Mouse (Mus musculus) liver, embryonic 16.5 days (tissue): Measurements from ENCODE around the gene Fbxw7. TPM values are rescaled to one million over a fixed set of nuclear protein-coding genes. Genes with fewer than 3 reads are reported as not detected.
A peak's percentile ranks its signal among the peaks of the same experiment; 100 is the strongest.

ENCODE experiments used
- ATAC-seq: fragments of 200-750 bp; cut with Nextera tagmentation; 2 replicates; pipeline ENCODE4 v1.8.0; 2017; ENCODE audit warnings: low read depth, mild to moderate bottlenecking, moderate number of reproducible peaks, moderate library complexity
- H3K27ac ChIP-seq: fragments of 300-500 bp; sonication (generic); 2 replicates; pipeline ENCODE4 v1.5.1; 2014; ENCODE audit warnings: mild to moderate bottlenecking, low read length
- H3K27me3 ChIP-seq: fragments of 300-500 bp; sonication (generic); 2 replicates; pipeline ENCODE4 v1.6.1; 2014; ENCODE audit warnings: low read depth, low read length, mixed read lengths; ENCODE audit not compliant: control insufficient read depth, insufficient read depth
- H3K36me3 ChIP-seq: fragments of 300-500 bp; sonication (generic); 2 replicates; pipeline ENCODE4 v1.6.1; 2014; ENCODE audit warnings: mild to moderate bottlenecking; ENCODE audit not compliant: control insufficient read depth, insufficient read depth
- H3K4me1 ChIP-seq: fragments of 300-500 bp; sonication (generic); 2 replicates; pipeline ENCODE4 v1.6.1; 2014; ENCODE audit warnings: low read depth, low read length, mixed read lengths; ENCODE audit not compliant: control insufficient read depth
- H3K4me2 ChIP-seq: fragments of 300-500 bp; sonication (generic); 2 replicates; pipeline ENCODE4 v1.6.1; 2014; ENCODE audit warnings: low read depth, low read length, mixed read lengths
- H3K4me3 ChIP-seq: fragments of 300-500 bp; sonication (generic); 2 replicates; pipeline ENCODE4 v1.5.1; 2014; ENCODE audit warnings: low read depth, mild to moderate bottlenecking, low read length
- H3K9ac ChIP-seq: fragments of 300-500 bp; sonication (generic); 2 replicates; pipeline ENCODE4 v1.6.1; 2014; ENCODE audit warnings: low read depth, low read length
- H3K9me3 ChIP-seq: fragments of 300-500 bp; sonication (generic); replicated peaks from 2 replicates; pipeline ENCODE4 v1.6.1; 2016; ENCODE audit warnings: low read length; ENCODE audit not compliant: control insufficient read depth
- WGBS: fragments of 180-500 bp; shearing (Covaris S2); extraction: QIAGEN DNeasy Blood & Tissue Kit; methylation state at CpG from one replicate; pipeline ENCODE4 v1.1.7; 2014; ENCODE audit not compliant: insufficient replicate concordance; 5-methylcytosine and 5-hydroxymethylcytosine counted together
- polyA plus RNA-seq: library from polyadenylated mRNA; unstranded; fragments of >200 nt; fragmentation: Nextera tagmentation; extraction: Ambion mirVana; gene quantifications from 2 replicates; pipeline ENCODE4 v1.2.1, GENCODE M21; 2015

Fbxw7 gene
- polyA plus RNA-seq, 1 experiment from 2014 or later = 2.8 TPM

GRCm38 (mm10) chr3:84883817-84884483 is 68.9 kb downstream of the Fbxw7 start:
- Histone ChIP-seq H3K4me1 (no peaks in the 10 kb centered on the region; the same call in 1 of the 2 replicates), H3K4me3 (no peak overlapping the region), H3K27ac (no peak overlapping the region), H3K9me3 (no peaks in the 10 kb centered on the region), H3K36me3 (no peaks in the 10 kb centered on the region), H3K9ac (no peak overlapping the region), H3K4me2 (no peak overlapping the region), H3K27me3 (no peaks in the 10 kb centered on the region)
- peak; percentile 59 for ATAC-seq
- WGBS = 24% methylated on average over 11 of the region's 11 CpGs

GRCm38 (mm10) chr3:84889648-84890047 is 74.6 kb downstream of the Fbxw7 start:
- no peak for ATAC-seq
- WGBS = 31% methylated on average over 1 of the region's 1 CpGs
- Histone ChIP-seq H3K9ac (no peak overlapping the region), H3K27me3 (no peaks in the 10 kb centered on the region), H3K4me1 (no peaks in the 10 kb centered on the region), H3K9me3 (no peaks in the 10 kb centered on the region), H3K27ac (no peak overlapping the region), H3K36me3 (no peaks in the 10 kb centered on the region), H3K4me3 (no peak overlapping the region), H3K4me2 (no peak overlapping the region)

GRCm38 (mm10) chr3:84890983-84891382 is 75.9 kb downstream of the Fbxw7 start:
- H3K4me2 ChIP-seq = no peak overlapping the region
- H3K27ac ChIP-seq = no peak overlapping the region
- H3K4me1 ChIP-seq = no peaks in the 10 kb centered on the region
- H3K9ac ChIP-seq = no peak overlapping the region
- H3K4me3 ChIP-seq = no peak overlapping the region
- H3K9me3 ChIP-seq = no peaks in the 10 kb centered on the region
- ATAC-seq = no peak
- H3K27me3 ChIP-seq = no peaks in the 10 kb centered on the region
- 70% methylated on average over 5 of the region's 5 CpGs for WGBS
- no peaks in the 10 kb centered on the region for H3K36me3 ChIP-seq

GRCm38 (mm10) chr3:84897952-84898351 is 82.9 kb downstream of the Fbxw7 start:
- no peaks in the 10 kb centered on the region for H3K4me1 ChIP-seq
- H3K36me3 ChIP-seq = no peaks in the 10 kb centered on the region
- no peak overlapping the region for H3K9ac ChIP-seq
- H3K4me2 ChIP-seq = no peak overlapping the region
- H3K4me3 ChIP-seq = no peak overlapping the region
- ATAC-seq = no peak
- WGBS = 71% methylated on average over 8 of the region's 8 CpGs
- no peaks in the 10 kb centered on the region for H3K27me3 ChIP-seq
- H3K9me3 ChIP-seq = no peaks in the 10 kb centered on the region
- no peak overlapping the region for H3K27ac ChIP-seq

- 12% methylated on average over 1 of the region's 1 CpGs for WGBS
- no peaks in the 10 kb centered on the region for H3K4me1 ChIP-seq
- no peak overlapping the region for H3K27ac ChIP-seq
- no peak overlapping the region for H3K9ac ChIP-seq
- no peak overlapping the region for H3K4me2 ChIP-seq
- ATAC-seq = no peak
- no peaks in the 10 kb centered on the region for H3K36me3 ChIP-seq
- no peaks in the 10 kb centered on the region for H3K27me3 ChIP-seq
- no peak overlapping the region for H3K4me3 ChIP-seq
- H3K9me3 ChIP-seq = no peaks in the 10 kb centered on the region
Observed at GRCm38 (mm10) chr3:84906528-84906927, 91.5 kb downstream of the Fbxw7 start.

GRCm38 (mm10) chr3:84914284-84914683 is 99.2 kb downstream of the Fbxw7 start:
- no peaks in the 10 kb centered on the region for H3K27me3 ChIP-seq
- no peaks in the 10 kb centered on the region for H3K36me3 ChIP-seq
- no peak overlapping the region for H3K4me3 ChIP-seq
- no peak overlapping the region for H3K4me2 ChIP-seq
- H3K9ac ChIP-seq = no peak overlapping the region
- no peaks in the 10 kb centered on the region for H3K4me1 ChIP-seq
- H3K27ac ChIP-seq = no peak overlapping the region
- 36% methylated on average over 1 of the region's 1 CpGs for WGBS
- ATAC-seq = no peak
- no peaks in the 10 kb centered on the region for H3K9me3 ChIP-seq

- no peak overlapping the region for H3K9ac ChIP-seq
- H3K9me3 ChIP-seq = no peaks in the 10 kb centered on the region
- ATAC-seq = no peak
- WGBS = 62% methylated on average over 9 of the region's 9 CpGs
- no peaks in the 10 kb centered on the region for H3K27me3 ChIP-seq
- no peaks in the 10 kb centered on the region; the same call in 1 of the 2 replicates for H3K4me1 ChIP-seq
- H3K4me2 ChIP-seq = no peak overlapping the region
- H3K27ac ChIP-seq = no peak overlapping the region
- H3K36me3 ChIP-seq = no peaks in the 10 kb centered on the region
- no peak overlapping the region for H3K4me3 ChIP-seq
Observed at GRCm38 (mm10) chr3:84917903-84918679, 103.0 kb downstream of the Fbxw7 start.

GRCm38 (mm10) chr3:84921704-84922420 is 106.8 kb downstream of the Fbxw7 start:
- Histone ChIP-seq H3K4me1 (no peaks in the 10 kb centered on the region; the same call in none of the 2 replicates), H3K27me3 (no peaks in the 10 kb centered on the region), H3K27ac (no peak overlapping the region), H3K4me2 (no peak overlapping the region), H3K36me3 (no peaks in the 10 kb centered on the region), H3K9me3 (no peaks in the 10 kb centered on the region), H3K4me3 (no peak overlapping the region), H3K9ac (no peak overlapping the region)
- 47% methylated on average over 6 of the region's 6 CpGs for WGBS
- no peak for ATAC-seq

- H3K27ac ChIP-seq = no peak overlapping the region
- H3K9ac ChIP-seq = no peak overlapping the region
- H3K4me3 ChIP-seq = no peak overlapping the region
- 27% methylated on average over 1 of the region's 1 CpGs for WGBS
- H3K4me2 ChIP-seq = no peak overlapping the region
- H3K36me3 ChIP-seq = no peaks in the 10 kb centered on the region
- no peaks in the 10 kb centered on the region for H3K27me3 ChIP-seq
- no peaks in the 10 kb centered on the region; the same call in none of the 2 replicates for H3K4me1 ChIP-seq
- no peaks in the 10 kb centered on the region for H3K9me3 ChIP-seq
- no peak for ATAC-seq
Observed at GRCm38 (mm10) chr3:84923256-84923655, 108.2 kb downstream of the Fbxw7 start.
